Mouse (Mus musculus) heart, embryonic 12.5 days (tissue): ENCODE results near the gene Rasd2. TPM values are rescaled to one million over a fixed set of nuclear protein-coding genes. Genes with fewer than 3 reads are reported as not detected.

Experiments used
- ATAC-seq: fragments of 200-750 bp; cut with Nextera tagmentation; 2 replicates; pipeline ENCODE4 v1.8.0; 2017; ENCODE audit warnings: moderate TSS enrichment, moderate library complexity; ENCODE audit not compliant: insufficient number of reproducible peaks, low FRiP score
- H3K27ac ChIP-seq: fragments of 300-500 bp; sonication (generic); 2 replicates; pipeline ENCODE4 v1.5.1; 2016; ENCODE audit warnings: mild to moderate bottlenecking, moderate library complexity; ENCODE audit not compliant: poor library complexity, severe bottlenecking
- H3K27me3 ChIP-seq: fragments of 300-500 bp; sonication (generic); replicated peaks from 2 replicates; pipeline ENCODE4 v1.6.1; 2016; ENCODE audit warnings: mild to moderate bottlenecking, moderate library complexity
- H3K36me3 ChIP-seq: fragments of 300-500 bp; sonication (generic); 2 replicates; pipeline ENCODE4 v1.6.1; 2016; ENCODE audit warnings: mild to moderate bottlenecking, moderate library complexity
- H3K4me1 ChIP-seq: fragments of 300-500 bp; sonication (generic); replicated peaks from 2 replicates; pipeline ENCODE4 v1.6.1; 2016; ENCODE audit warnings: mild to moderate bottlenecking
- H3K4me2 ChIP-seq: fragments of 300-500 bp; sonication (generic); 2 replicates; pipeline ENCODE4 v1.6.1; 2016; ENCODE audit warnings: mild to moderate bottlenecking, moderate library complexity
- H3K4me3 ChIP-seq: fragments of 300-500 bp; sonication (generic); 2 replicates; pipeline ENCODE4 v1.5.1; 2016; ENCODE audit warnings: mild to moderate bottlenecking
- H3K9ac ChIP-seq: fragments of 300-500 bp; sonication (generic); 2 replicates; pipeline ENCODE4 v1.6.1; 2016; ENCODE audit warnings: mild to moderate bottlenecking, moderate library complexity
- H3K9me3 ChIP-seq: fragments of 300-500 bp; sonication (generic); replicated peaks from 2 replicates; pipeline ENCODE4 v1.6.1; 2016; ENCODE audit warnings: mild to moderate bottlenecking, moderate library complexity
- WGBS: fragments of 180-500 bp; shearing (Covaris S2); methylation state at CpG from one replicate; pipeline ENCODE4 v1.1.7; 2016; 5-methylcytosine and 5-hydroxymethylcytosine counted together
- polyA plus RNA-seq: library from polyadenylated mRNA; unstranded; fragments of >200 nt; fragmentation: Nextera tagmentation; extraction: Ambion mirVana; gene quantifications from 2 replicates; pipeline ENCODE4 v1.2.1, GENCODE M21; 2016

The Rasd2 gene
- polyA plus RNA-seq, 1 experiment from 2014 or later = 0.13 TPM

- Histone ChIP-seq H3K36me3 (no peaks in the 10 kb centered on the region), H3K27me3 (no peaks in the 10 kb centered on the region; the same call in 1 of the 2 replicates), H3K27ac (no peak overlapping the region), H3K4me3 (no peak overlapping the region), H3K4me2 (no peak overlapping the region), H3K4me1 (peaks cover 5% of the 10 kb centered on the region; the same call in 1 of the 2 replicates), H3K9me3 (no peaks in the 10 kb centered on the region), H3K9ac (no peak overlapping the region)
- 82% methylated on average over 3 of the region's 3 CpGs for WGBS
- no peak for ATAC-seq
Observed at GRCm38 (mm10) chr8:75202913-75203312, 10.8 kb upstream of the Rasd2 start.

GRCm38 (mm10) chr8:75203420-75203819, 10.3 kb upstream of the Rasd2 start:
- H3K4me3 ChIP-seq = no peak overlapping the region
- no peak overlapping the region for H3K4me2 ChIP-seq
- H3K9me3 ChIP-seq = no peaks in the 10 kb centered on the region
- no peak overlapping the region for H3K27ac ChIP-seq
- peaks cover 2% of the 10 kb centered on the region; the same call in 1 of the 2 replicates for H3K27me3 ChIP-seq
- no peak overlapping the region for H3K9ac ChIP-seq
- no peaks in the 10 kb centered on the region for H3K36me3 ChIP-seq
- 59% methylated on average over 2 of the region's 2 CpGs for WGBS
- peaks cover 5% of the 10 kb centered on the region; the same call in 1 of the 2 replicates for H3K4me1 ChIP-seq
- no peak for ATAC-seq

GRCm38 (mm10) chr8:75204190-75204868, 9.4 kb upstream of the Rasd2 start:
- ATAC-seq = no peak
- Histone ChIP-seq H3K4me2 (no peak overlapping the region), H3K4me3 (no peak overlapping the region), H3K27ac (no peak overlapping the region), H3K9ac (no peak overlapping the region), H3K27me3 (peaks cover 7% of the 10 kb centered on the region; the same call in 1 of the 2 replicates), H3K4me1 (peaks cover 5% of the 10 kb centered on the region; the same call in 1 of the 2 replicates), H3K9me3 (no peaks in the 10 kb centered on the region), H3K36me3 (no peaks in the 10 kb centered on the region)
- WGBS = 77% methylated on average over 13 of the region's 13 CpGs

- Histone ChIP-seq H3K36me3 (no peaks in the 10 kb centered on the region), H3K9ac (no peak overlapping the region), H3K4me2 (no peak overlapping the region), H3K27me3 (peaks cover 70% of the 10 kb centered on the region), H3K4me3 (no peak overlapping the region), H3K4me1 (peaks cover 10% of the 10 kb centered on the region), H3K27ac (no peak overlapping the region), H3K9me3 (no peaks in the 10 kb centered on the region)
- WGBS = 55% methylated on average over 3 of the region's 3 CpGs
- no peak for ATAC-seq
Observed at GRCm38 (mm10) chr8:75211461-75211860, 2.3 kb upstream of the Rasd2 start.

- WGBS = under 1% methylated on average over 63 of the region's 63 CpGs
- peaks cover 83% of the 10 kb centered on the region for H3K27me3 ChIP-seq
Observed at GRCm38 (mm10) chr8:75212631-75213306, 975 bp upstream of the Rasd2 start.

GRCm38 (mm10) chr8:75213307-75213651, 465 bp upstream of the Rasd2 start:
- ATAC-seq = peak; percentile 18
- Histone ChIP-seq H3K4me3 (peak overlapping the region; percentile 54), H3K36me3 (no peaks in the 10 kb centered on the region), H3K9ac (peak overlapping the region; percentile 63), H3K4me1 (peaks cover 10% of the 10 kb centered on the region), H3K4me2 (peak overlapping the region; percentile 97), H3K9me3 (no peaks in the 10 kb centered on the region), H3K27me3 (peaks cover 82% of the 10 kb centered on the region), H3K27ac (no peak overlapping the region)
- 1% methylated on average over 36 of the region's 36 CpGs for WGBS

More at GRCm38 (mm10) chr8:75212631-75213306, 975 bp upstream of the Rasd2 start:
- no peak overlapping the region for H3K27ac ChIP-seq
- peak overlapping the region; percentile 97 for H3K4me2 ChIP-seq
- peak overlapping the region; percentile 54 for H3K4me3 ChIP-seq
- ATAC-seq = peak; percentile 86
- H3K36me3 ChIP-seq = no peaks in the 10 kb centered on the region
- no peaks in the 10 kb centered on the region for H3K9me3 ChIP-seq
- H3K4me1 ChIP-seq = peaks cover 10% of the 10 kb centered on the region
- H3K9ac ChIP-seq = peak overlapping the region; percentile 63

GRCm38 (mm10) chr8:75215046-75215445, 1.3 kb downstream of the Rasd2 start:
- Histone ChIP-seq H3K4me1 (peaks cover 10% of the 10 kb centered on the region), H3K36me3 (no peaks in the 10 kb centered on the region), H3K27me3 (peaks cover 70% of the 10 kb centered on the region), H3K4me3 (no peak overlapping the region), H3K27ac (no peak overlapping the region), H3K9ac (no peak overlapping the region), H3K9me3 (no peaks in the 10 kb centered on the region), H3K4me2 (no peak overlapping the region)
- no peak for ATAC-seq
- 61% methylated on average over 1 of the region's 1 CpGs for WGBS

- H3K9ac ChIP-seq = no peak overlapping the region
- no peaks in the 10 kb centered on the region for H3K9me3 ChIP-seq
- H3K27me3 ChIP-seq = peaks cover 62% of the 10 kb centered on the region
- ATAC-seq = no peak
- peaks cover 10% of the 10 kb centered on the region for H3K4me1 ChIP-seq
- H3K36me3 ChIP-seq = no peaks in the 10 kb centered on the region
- H3K4me2 ChIP-seq = no peak overlapping the region
- H3K27ac ChIP-seq = no peak overlapping the region
- no peak overlapping the region for H3K4me3 ChIP-seq
- 15% methylated on average over 5 of the region's 5 CpGs for WGBS
Observed at GRCm38 (mm10) chr8:75215931-75216330, 2.2 kb downstream of the Rasd2 start.

- no peak overlapping the region for H3K4me3 ChIP-seq
- H3K27ac ChIP-seq = no peak overlapping the region
- peaks cover 59% of the 10 kb centered on the region for H3K27me3 ChIP-seq
- no peak for ATAC-seq
- 84% methylated on average over 8 of the region's 8 CpGs for WGBS
- no peaks in the 10 kb centered on the region for H3K9me3 ChIP-seq
- no peak overlapping the region for H3K4me2 ChIP-seq
- H3K9ac ChIP-seq = no peak overlapping the region
- no peaks in the 10 kb centered on the region for H3K36me3 ChIP-seq
- peaks cover 10% of the 10 kb centered on the region for H3K4me1 ChIP-seq
Observed at GRCm38 (mm10) chr8:75216886-75217285, 3.1 kb downstream of the Rasd2 start.

GRCm38 (mm10) chr8:75217969-75218368, 4.2 kb downstream of the Rasd2 start:
- Histone ChIP-seq H3K27ac (no peak overlapping the region), H3K27me3 (peaks cover 53% of the 10 kb centered on the region), H3K4me1 (peaks cover 10% of the 10 kb centered on the region), H3K36me3 (no peaks in the 10 kb centered on the region), H3K9ac (no peak overlapping the region), H3K4me3 (no peak overlapping the region), H3K9me3 (no peaks in the 10 kb centered on the region), H3K4me2 (no peak overlapping the region)
- WGBS = 8% methylated on average over 4 of the region's 4 CpGs
- no peak for ATAC-seq

GRCm38 (mm10) chr8:75219877-75220738, 6.4 kb downstream of the Rasd2 start:
- Histone ChIP-seq H3K4me1 (no peaks in the 10 kb centered on the region), H3K9me3 (no peaks in the 10 kb centered on the region), H3K27ac (no peak overlapping the region), H3K4me3 (no peak overlapping the region), H3K27me3 (peaks cover 31% of the 10 kb centered on the region), H3K4me2 (no peak overlapping the region), H3K36me3 (no peaks in the 10 kb centered on the region), H3K9ac (no peak overlapping the region)
- 57% methylated on average over 5 of the region's 5 CpGs for WGBS
- ATAC-seq = no peak
